Mouse (Mus musculus): ENCODE data around the gene Abcg2. TPM values are rescaled to one million over a fixed set of nuclear protein-coding genes. Genes with fewer than 3 reads are reported as not detected.
A peak's percentile ranks its signal among the peaks of the same experiment; 100 is the strongest.
"Not testable (repeated sequence)": the region's sequence is repeated elsewhere in the genome, so short reads cannot be mapped to it uniquely, and the experiment has no call there.

The Abcg2 gene
- polyA plus RNA-seq, 1 experiment from 2014 or later = 53.3 TPM

GRCm38 (mm10) chr6:58603485-58604090 is 19.3 kb downstream of the Abcg2 start:
- ATAC-seq (ENCODE audit: low FRiP score, low read depth) = peak; percentile 66
- not testable (repeated sequence) for H3K36me3 ChIP-seq; H3K9ac ChIP-seq; H3K27ac ChIP-seq; H3K27me3 ChIP-seq; H3K9me3 ChIP-seq; H3K4me2 ChIP-seq (replicated peaks); H3K4me3 ChIP-seq; H3K4me1 ChIP-seq
- WGBS = 72% methylated on average over 3 of the region's 3 CpGs

- no peak overlapping the region for H3K4me3 ChIP-seq
- no peaks in the 10 kb centered on the region for H3K4me1 ChIP-seq
- no peak overlapping the region for H3K9ac ChIP-seq
- H3K36me3 ChIP-seq = no peaks in the 10 kb centered on the region
- no peak overlapping the region for H3K4me2 ChIP-seq (replicated peaks)
- no peak overlapping the region for H3K27ac ChIP-seq
- H3K27me3 ChIP-seq = no peaks in the 10 kb centered on the region
- no peak for ATAC-seq (ENCODE audit: low FRiP score, low read depth)
- WGBS = 80% methylated on average over 4 of the region's 4 CpGs
- H3K9me3 ChIP-seq = peaks cover 6% of the 10 kb centered on the region; the same call in 1 of the 2 replicates
Measured at GRCm38 (mm10) chr6:58606642-58607041, 22.3 kb downstream of the Abcg2 start.

- WGBS = 65% methylated on average over 2 of the region's 2 CpGs
- H3K27me3 ChIP-seq = no peaks in the 10 kb centered on the region
- H3K4me2 ChIP-seq (replicated peaks) = no peak overlapping the region
- H3K36me3 ChIP-seq = no peaks in the 10 kb centered on the region
- H3K4me3 ChIP-seq = no peak overlapping the region
- no peak for ATAC-seq (ENCODE audit: low FRiP score, low read depth)
- H3K27ac ChIP-seq = no peak overlapping the region
- no peak overlapping the region for H3K9ac ChIP-seq
- no peaks in the 10 kb centered on the region for H3K4me1 ChIP-seq
- peaks cover 6% of the 10 kb centered on the region; the same call in 1 of the 2 replicates for H3K9me3 ChIP-seq
Measured at GRCm38 (mm10) chr6:58608422-58608821, 24.1 kb downstream of the Abcg2 start.

GRCm38 (mm10) chr6:58609919-58610759 is 25.8 kb downstream of the Abcg2 start:
- WGBS = 79% methylated on average over 6 of the region's 6 CpGs
- ATAC-seq (ENCODE audit: low FRiP score, low read depth) = peak; percentile 52
- no peak overlapping the region for H3K4me2 ChIP-seq (replicated peaks)
- no peak overlapping the region for H3K27ac ChIP-seq
- no peak overlapping the region for H3K4me3 ChIP-seq
- H3K36me3 ChIP-seq = no peaks in the 10 kb centered on the region
- H3K9me3 ChIP-seq = peaks cover 6% of the 10 kb centered on the region; the same call in 1 of the 2 replicates
- H3K4me1 ChIP-seq = no peaks in the 10 kb centered on the region
- no peak overlapping the region for H3K9ac ChIP-seq
- no peaks in the 10 kb centered on the region for H3K27me3 ChIP-seq

- no peak overlapping the region for H3K9ac ChIP-seq
- 71% methylated on average over 4 of the region's 4 CpGs for WGBS
- no peaks in the 10 kb centered on the region for H3K36me3 ChIP-seq
- no peaks in the 10 kb centered on the region for H3K27me3 ChIP-seq
- peaks cover 6% of the 10 kb centered on the region; the same call in 1 of the 2 replicates for H3K9me3 ChIP-seq
- no peak overlapping the region for H3K4me2 ChIP-seq (replicated peaks)
- H3K4me1 ChIP-seq = no peaks in the 10 kb centered on the region
- ATAC-seq (ENCODE audit: low FRiP score, low read depth) = peak; percentile 75
- H3K27ac ChIP-seq = no peak overlapping the region
- H3K4me3 ChIP-seq = no peak overlapping the region
Measured at GRCm38 (mm10) chr6:58610760-58611654, 26.7 kb downstream of the Abcg2 start.

GRCm38 (mm10) chr6:58624126-58624525 is 39.8 kb downstream of the Abcg2 start:
- Histone ChIP-seq H3K27me3 (no peaks in the 10 kb centered on the region), H3K36me3 (no peaks in the 10 kb centered on the region), H3K4me2 (replicated peaks) (no peak overlapping the region), H3K9me3 (no peaks in the 10 kb centered on the region), H3K4me1 (no peaks in the 10 kb centered on the region), H3K9ac (no peak overlapping the region), H3K4me3 (no peak overlapping the region), H3K27ac (no peak overlapping the region)
- ATAC-seq (ENCODE audit: low FRiP score, low read depth) = no peak
- WGBS = 85% methylated on average over 5 of the region's 5 CpGs

- Histone ChIP-seq H3K4me2 (replicated peaks) (no peak overlapping the region), H3K9me3 (no peaks in the 10 kb centered on the region), H3K27me3 (no peaks in the 10 kb centered on the region), H3K27ac (no peak overlapping the region), H3K4me1 (no peaks in the 10 kb centered on the region), H3K9ac (no peak overlapping the region), H3K4me3 (no peak overlapping the region), H3K36me3 (no peaks in the 10 kb centered on the region)
- 97% methylated on average over 2 of the region's 2 CpGs for WGBS
- ATAC-seq (ENCODE audit: low FRiP score, low read depth) = no peak
Measured at GRCm38 (mm10) chr6:58629238-58629637, 44.9 kb downstream of the Abcg2 start.

GRCm38 (mm10) chr6:58632419-58632818 is 48.1 kb downstream of the Abcg2 start:
- Histone ChIP-seq H3K9me3 (no peaks in the 10 kb centered on the region), H3K27me3 (no peaks in the 10 kb centered on the region), H3K9ac (no peak overlapping the region), H3K4me3 (no peak overlapping the region), H3K4me2 (replicated peaks) (no peak overlapping the region), H3K4me1 (no peaks in the 10 kb centered on the region), H3K36me3 (no peaks in the 10 kb centered on the region), H3K27ac (no peak overlapping the region)
- 77% methylated on average over 3 of the region's 3 CpGs for WGBS
- ATAC-seq (ENCODE audit: low FRiP score, low read depth) = no peak

GRCm38 (mm10) chr6:58633731-58634130 is 49.4 kb downstream of the Abcg2 start:
- 80% methylated on average over 4 of the region's 4 CpGs for WGBS
- Histone ChIP-seq H3K27ac (no peak overlapping the region), H3K4me1 (no peaks in the 10 kb centered on the region), H3K4me2 (replicated peaks) (no peak overlapping the region), H3K27me3 (no peaks in the 10 kb centered on the region), H3K36me3 (no peaks in the 10 kb centered on the region), H3K9ac (no peak overlapping the region), H3K9me3 (no peaks in the 10 kb centered on the region), H3K4me3 (no peak overlapping the region)
- no peak for ATAC-seq (ENCODE audit: low FRiP score, low read depth)

GRCm38 (mm10) chr6:58638566-58638965 is 54.2 kb downstream of the Abcg2 start:
- H3K4me2 ChIP-seq (replicated peaks) = no peak overlapping the region
- H3K4me1 ChIP-seq = peaks cover 12% of the 10 kb centered on the region
- no peak overlapping the region for H3K27ac ChIP-seq
- no peak overlapping the region for H3K9ac ChIP-seq
- no peaks in the 10 kb centered on the region for H3K36me3 ChIP-seq
- ATAC-seq (ENCODE audit: low FRiP score, low read depth) = no peak
- H3K9me3 ChIP-seq = no peaks in the 10 kb centered on the region
- no peak overlapping the region for H3K4me3 ChIP-seq
- H3K27me3 ChIP-seq = no peaks in the 10 kb centered on the region

GRCm38 (mm10) chr6:58639391-58639790 is 55.1 kb downstream of the Abcg2 start:
- no peak overlapping the region for H3K4me3 ChIP-seq
- no peaks in the 10 kb centered on the region for H3K9me3 ChIP-seq
- no peak overlapping the region for H3K27ac ChIP-seq
- H3K27me3 ChIP-seq = no peaks in the 10 kb centered on the region
- peaks cover 12% of the 10 kb centered on the region for H3K4me1 ChIP-seq
- H3K36me3 ChIP-seq = no peaks in the 10 kb centered on the region
- no peak overlapping the region for H3K9ac ChIP-seq
- H3K4me2 ChIP-seq (replicated peaks) = no peak overlapping the region
- no peak for ATAC-seq (ENCODE audit: low FRiP score, low read depth)
- WGBS = 68% methylated on average over 2 of the region's 2 CpGs
